Mouse (Mus musculus) neural tube, embryonic 10.5 days (tissue): ENCODE data around the gene Cavin4.
A peak's percentile ranks its signal among the peaks of the same experiment; 100 is the strongest.
"Not testable (repeated sequence)": the region's sequence is repeated elsewhere in the genome, so short reads cannot be mapped to it uniquely, and the experiment has no call there.

Experiments used
- DNase-seq: peaks from one replicate; pipeline ENCODE4 v3.0.0-alpha.2; 2017; ENCODE audit warnings: low spot score; ENCODE audit errors: extremely low spot score

Gene Cavin4

GRCm38 (mm10) chr4:48672915-48673314 is 9.6 kb downstream of the Cavin4 start:
- no peak for DNase-seq

- DNase-seq, result no peak
Measured at GRCm38 (mm10) chr4:48674412-48674811, 11.1 kb downstream of the Cavin4 start.

GRCm38 (mm10) chr4:48676570-48677185 is 13.4 kb downstream of the Cavin4 start:
- DNase-seq, result no peak

GRCm38 (mm10) chr4:48677276-48677675 is 14.0 kb downstream of the Cavin4 start:
- DNase-seq, result no peak

- no peak for DNase-seq
Measured at GRCm38 (mm10) chr4:48677812-48678211, 14.5 kb downstream of the Cavin4 start.

- no peak for DNase-seq
Measured at GRCm38 (mm10) chr4:48678793-48679192, 15.5 kb downstream of the Cavin4 start.

GRCm38 (mm10) chr4:48679728-48680127 is 16.4 kb downstream of the Cavin4 start:
- not testable (repeated sequence) for DNase-seq

GRCm38 (mm10) chr4:48680214-48680613 is 16.9 kb downstream of the Cavin4 start:
- no peak for DNase-seq

- no peak for DNase-seq
Measured at GRCm38 (mm10) chr4:48680648-48681343, 17.5 kb downstream of the Cavin4 start.

- DNase-seq, result no peak
Measured at GRCm38 (mm10) chr4:48683126-48683525, 19.8 kb downstream of the Cavin4 start.

GRCm38 (mm10) chr4:48683633-48684209 is 20.4 kb downstream of the Cavin4 start:
- DNase-seq, result not testable (repeated sequence)

- no peak for DNase-seq
Measured at GRCm38 (mm10) chr4:48684593-48685187, 21.4 kb downstream of the Cavin4 start.

GRCm38 (mm10) chr4:48688148-48688547 is 24.8 kb downstream of the Cavin4 start:
- DNase-seq, result no peak

GRCm38 (mm10) chr4:48690640-48691039 is 27.3 kb downstream of the Cavin4 start:
- no peak for DNase-seq

- DNase-seq, result peak; percentile 61
Measured at GRCm38 (mm10) chr4:48691793-48692437, 28.6 kb downstream of the Cavin4 start.

GRCm38 (mm10) chr4:48692736-48693292 is 29.5 kb downstream of the Cavin4 start:
- no peak for DNase-seq

GRCm38 (mm10) chr4:48696706-48697105 is 33.4 kb downstream of the Cavin4 start:
- no peak for DNase-seq

GRCm38 (mm10) chr4:48697302-48697701 is 34.0 kb downstream of the Cavin4 start:
- no peak for DNase-seq

GRCm38 (mm10) chr4:48715865-48716650 is 52.7 kb downstream of the Cavin4 start:
- DNase-seq, result no peak

GRCm38 (mm10) chr4:48716817-48717216 is 53.5 kb downstream of the Cavin4 start:
- DNase-seq, result no peak
